Mouse (Mus musculus): ENCODE data around the gene Mb21d2. TPM values are rescaled to one million over a fixed set of nuclear protein-coding genes. Genes with fewer than 3 reads are reported as not detected.

Mb21d2 gene
- polyA plus RNA-seq, 1 experiment: not detected

GRCm38 (mm10) chr16:28841102-28841501, 88.4 kb downstream of the Mb21d2 start:
- no peaks in the 10 kb centered on the region for H3K36me3 ChIP-seq (replicated peaks; ENCODE audit: low read length)
- no peak overlapping the region for H3K4me3 ChIP-seq (replicated peaks)
- H3K4me1 ChIP-seq: no peaks in the 10 kb centered on the region
- H3K27me3 ChIP-seq (replicated peaks): peaks cover 7% of the 10 kb centered on the region
- TF ChIP-seq FLI1 (IDR thresholded peaks at IDR 0.05; ENCODE audit: low read length) (no peak), GATA1 (IDR thresholded peaks at IDR 0.05; ENCODE audit: borderline replicate concordance, low read length) (no peak)
- H3K9me3 ChIP-seq: peaks cover 7% of the 10 kb centered on the region; the same call in 1 of the 2 replicates

GRCm38 (mm10) chr16:28840075-28840974, 89.1 kb downstream of the Mb21d2 start:
- TF ChIP-seq GATA1 (IDR thresholded peaks at IDR 0.05; ENCODE audit: borderline replicate concordance, low read length) (no peak), FLI1 (IDR thresholded peaks at IDR 0.05; ENCODE audit: low read length) (no peak)
- H3K36me3 ChIP-seq (replicated peaks; ENCODE audit: low read length): no peaks in the 10 kb centered on the region
- peaks cover 7% of the 10 kb centered on the region for H3K27me3 ChIP-seq (replicated peaks)
- H3K4me1 ChIP-seq: no peaks in the 10 kb centered on the region
- H3K4me3 ChIP-seq (replicated peaks): no peak overlapping the region
- H3K9me3 ChIP-seq: peaks cover 7% of the 10 kb centered on the region; the same call in 1 of the 2 replicates

- Histone ChIP-seq H3K27me3 (replicated peaks) (peaks cover 7% of the 10 kb centered on the region), H3K4me1 (no peaks in the 10 kb centered on the region), H3K36me3 (replicated peaks; ENCODE audit: low read length) (no peaks in the 10 kb centered on the region), H3K4me3 (replicated peaks) (no peak overlapping the region), H3K9me3 (peaks cover 7% of the 10 kb centered on the region; the same call in 1 of the 2 replicates)
- TF ChIP-seq FLI1 (IDR thresholded peaks at IDR 0.05; ENCODE audit: low read length) (no peak), GATA1 (IDR thresholded peaks at IDR 0.05; ENCODE audit: borderline replicate concordance, low read length) (no peak)
These were observed 89.9 kb downstream of the Mb21d2 start for GRCm38 (mm10) chr16:28839575-28839974.

- no peaks in the 10 kb centered on the region for H3K36me3 ChIP-seq (replicated peaks; ENCODE audit: low read length)
- H3K9me3 ChIP-seq: peaks cover 9% of the 10 kb centered on the region; the same call in 1 of the 2 replicates
These were observed 91.5 kb downstream of the Mb21d2 start for GRCm38 (mm10) chr16:28838016-28838415.

GRCm38 (mm10) chr16:28832085-28832635, 97.3 kb downstream of the Mb21d2 start:
- no peaks in the 10 kb centered on the region for H3K36me3 ChIP-seq (replicated peaks; ENCODE audit: low read length)
- no peaks in the 10 kb centered on the region for H3K4me1 ChIP-seq
- no peak for TF ChIP-seq FLI1 (IDR thresholded peaks at IDR 0.05; ENCODE audit: low read length)
- no peak for TF ChIP-seq GATA1 (IDR thresholded peaks at IDR 0.05; ENCODE audit: borderline replicate concordance, low read length)
- H3K27me3 ChIP-seq (replicated peaks): peaks cover 2% of the 10 kb centered on the region
- no peak overlapping the region for H3K4me3 ChIP-seq (replicated peaks)
- peaks cover 19% of the 10 kb centered on the region for H3K9me3 ChIP-seq

More at GRCm38 (mm10) chr16:28838016-28838415, 91.5 kb downstream of the Mb21d2 start:
- H3K4me3 ChIP-seq (replicated peaks): no peak overlapping the region
- no peaks in the 10 kb centered on the region for H3K4me1 ChIP-seq
- TF ChIP-seq FLI1 (IDR thresholded peaks at IDR 0.05; ENCODE audit: low read length) (no peak), GATA1 (IDR thresholded peaks at IDR 0.05; ENCODE audit: borderline replicate concordance, low read length) (no peak)
- peaks cover 7% of the 10 kb centered on the region for H3K27me3 ChIP-seq (replicated peaks)

- no peaks in the 10 kb centered on the region for H3K36me3 ChIP-seq (replicated peaks; ENCODE audit: low read length)
- H3K4me3 ChIP-seq (replicated peaks): no peak overlapping the region
- TF ChIP-seq GATA1 (IDR thresholded peaks at IDR 0.05; ENCODE audit: borderline replicate concordance, low read length) (no peak), FLI1 (IDR thresholded peaks at IDR 0.05; ENCODE audit: low read length) (no peak)
- no peaks in the 10 kb centered on the region for H3K27me3 ChIP-seq (replicated peaks)
- no peaks in the 10 kb centered on the region for H3K4me1 ChIP-seq
- H3K9me3 ChIP-seq: peaks cover 32% of the 10 kb centered on the region
These were observed 100.1 kb downstream of the Mb21d2 start for GRCm38 (mm10) chr16:28829263-28829955.

- Histone ChIP-seq H3K4me3 (replicated peaks) (no peak overlapping the region), H3K36me3 (replicated peaks; ENCODE audit: low read length) (no peaks in the 10 kb centered on the region), H3K4me1 (no peaks in the 10 kb centered on the region), H3K9me3 (peaks cover 36% of the 10 kb centered on the region), H3K27me3 (replicated peaks) (no peaks in the 10 kb centered on the region)
- TF ChIP-seq FLI1 (IDR thresholded peaks at IDR 0.05; ENCODE audit: low read length) (no peak), GATA1 (IDR thresholded peaks at IDR 0.05; ENCODE audit: borderline replicate concordance, low read length) (no peak)
These were observed 104.7 kb downstream of the Mb21d2 start for GRCm38 (mm10) chr16:28824781-28825180.

- Histone ChIP-seq H3K4me1 (no peaks in the 10 kb centered on the region), H3K27me3 (replicated peaks) (no peaks in the 10 kb centered on the region), H3K4me3 (replicated peaks) (no peak overlapping the region), H3K9me3 (peaks cover 24% of the 10 kb centered on the region), H3K36me3 (replicated peaks; ENCODE audit: low read length) (no peaks in the 10 kb centered on the region)
- TF ChIP-seq FLI1 (IDR thresholded peaks at IDR 0.05; ENCODE audit: low read length): no peak
- no peak for TF ChIP-seq GATA1 (IDR thresholded peaks at IDR 0.05; ENCODE audit: borderline replicate concordance, low read length)
These were observed 107.7 kb downstream of the Mb21d2 start for GRCm38 (mm10) chr16:28821774-28822173.

- H3K27me3 ChIP-seq (replicated peaks): no peaks in the 10 kb centered on the region
- H3K4me3 ChIP-seq (replicated peaks): no peak overlapping the region
- H3K4me1 ChIP-seq: no peaks in the 10 kb centered on the region
- no peak for TF ChIP-seq GATA1 (IDR thresholded peaks at IDR 0.05; ENCODE audit: borderline replicate concordance, low read length)
- TF ChIP-seq FLI1 (IDR thresholded peaks at IDR 0.05; ENCODE audit: low read length): no peak
- H3K9me3 ChIP-seq: peaks cover 33% of the 10 kb centered on the region
- H3K36me3 ChIP-seq (replicated peaks; ENCODE audit: low read length): no peaks in the 10 kb centered on the region
These were observed 110.7 kb downstream of the Mb21d2 start for GRCm38 (mm10) chr16:28818749-28819285.
